8 mouse cellular contexts compared by ENCODE assay signal in genomic region chr2:131909683-131910572, GRCm38 (mm10). TPM values are rescaled to one million over a fixed set of nuclear protein-coding genes. Genes with fewer than 3 reads are reported as not detected.
DNase-seq lines count a peak whose midpoint lies in the region; ATAC-seq and TF ChIP-seq lines count a peak whose summit lies in the region.

Prnp (plus strand) TSS chr2:131909928.
Prn (plus strand) TSS chr2:131909957.

- H3K4me1 ChIP-seq in cortical plate, adult 2 months (ENCODE audit: control insufficient read depth, insufficient read depth, low read length) = peaks cover 9% of the 10 kb centered on the region; the same call in 1 of the 2 replicates
- peaks cover 45% of the 10 kb centered on the region for H3K4me1 ChIP-seq in megakaryocyte, embryonic 14.5 days

- peak; percentile 78 to 89 for DNase-seq in gastrocnemius, adult 8-10 months (ENCODE audit: low spot score in 2 of 2)
- peak; percentile 47 for DNase-seq in hindlimb bud, embryonic 11.5 days (ENCODE audit: extremely low spot score, low read depth, low spot score)
- peak; percentile 84 to 88 for DNase-seq in left cerebral cortex, adult 8-10 months (ENCODE audit: low spot score in 2 of 2)
- peak; percentile 95 to 96 for DNase-seq in right cerebral cortex, postnatal 10 days (ENCODE audit: low spot score in 2 of 2)
- peak; percentile 87 for DNase-seq in urinary bladder, postnatal 25 days (ENCODE audit: low spot score)

- ATAC-seq in activated CD4-positive, CD25-positive, alpha-beta regulatory T cell, adult 4 months = peak; percentile 93

- H3K27ac ChIP-seq in cortical plate, adult 2 months (ENCODE audit: insufficient read depth, low read length) = peak within 1 kb of the TSS; percentile 89

- H3K27me3 ChIP-seq in megakaryocyte, embryonic 14.5 days (replicated peaks) = no peaks in the 10 kb centered on the region

- no peak for TF ChIP-seq CTCF in cortical plate, adult 2 months (IDR thresholded peaks at IDR 0.05; ENCODE audit: extremely low read depth, insufficient read depth, low read length)

- H3K4me3 ChIP-seq in cortical plate, adult 2 months (ENCODE audit: insufficient read depth, low read length) = peak within 1 kb of the TSS; percentile 96
- H3K4me3 ChIP-seq in megakaryocyte, embryonic 14.5 days (replicated peaks) = peak within 1 kb of the TSS; percentile 98

- H3K36me3 ChIP-seq in megakaryocyte, embryonic 14.5 days (replicated peaks; ENCODE audit: low read length) = no peaks in the 10 kb centered on the region

- peak; percentile 95 for TF ChIP-seq POLR2A in cortical plate, adult 2 months (IDR thresholded peaks at IDR 0.05; ENCODE audit: extremely low read depth, insufficient read depth, low read length)

- no peaks in the 10 kb centered on the region for H3K9me3 ChIP-seq in megakaryocyte, embryonic 14.5 days

RNA-seq across cellular contexts. Expression of gene Prnp, which starts in this region (rescaled TPM):
- 10 to 100 TPM in 1 of 2 experiments, 1 to 10 TPM in 1; 7.7 to 12.0 TPM for polyA plus RNA-seq in activated CD4-positive, CD25-positive, alpha-beta regulatory T cell, adult 4 months (2017; shearing (Covaris generic))
- polyA plus RNA-seq in cortical plate, adult 2 months (2012; rRNA removed) = 704 and 765 TPM in 2 replicates
- total RNA-seq in gastrocnemius, adult 8-10 months (2022) = 100 to 1,000 TPM in 2 of 4 experiments, 10 to 100 TPM in 2; 99.4 to 117 (median 102) TPM
- 100 to 1,000 TPM; 819 to 855 (median 835) TPM for total RNA-seq in left cerebral cortex, adult 8-10 months (2022)
- 8.8 TPM in 1 of 2 replicates, not detected in the other for polyA plus RNA-seq in megakaryocyte, embryonic 14.5 days (2012; ENCODE audit: insufficient read depth, low replicate concordance)

RNA-seq across cellular contexts. Expression of gene Prn, which starts in this region (rescaled TPM):
- polyA plus RNA-seq in activated CD4-positive, CD25-positive, alpha-beta regulatory T cell, adult 4 months (2017; shearing (Covaris generic)) = not detected
- polyA plus RNA-seq in cortical plate, adult 2 months (2012; rRNA removed) = not detected in 2 replicates
- total RNA-seq in gastrocnemius, adult 8-10 months (2022) = not detected
- not detected for total RNA-seq in left cerebral cortex, adult 8-10 months (2022)
- not detected in 2 replicates for polyA plus RNA-seq in megakaryocyte, embryonic 14.5 days (2012; ENCODE audit: insufficient read depth, low replicate concordance)

Comparison
In these comparisons a context has a peak if more than half of its experiments do, and no peak if none do; other contexts are left out.
1. Peak in every context shown above with its lines: DNase-seq, ATAC-seq, H3K4me3 ChIP-seq and H3K27ac ChIP-seq.
2. RNA of gene Prnp (total RNA-seq): 819 to 855 TPM in left cerebral cortex, adult 8-10 months; 99.4 to 117 TPM in gastrocnemius, adult 8-10 months; every median in the first group is over 4 times any median in the second.
3. RNA of gene Prnp (polyA plus RNA-seq): 704 to 765 TPM in cortical plate, adult 2 months; 7.7 to 12.0 TPM in activated CD4-positive, CD25-positive, alpha-beta regulatory T cell, adult 4 months and 8.8 TPM in megakaryocyte, embryonic 14.5 days; every median in the first group is over 10 times any median in the second.